Mouse (Mus musculus): Measurements from ENCODE around the gene Oog4. TPM values are rescaled to one million over a fixed set of nuclear protein-coding genes. Genes with fewer than 3 reads are reported as not detected.

The Oog4 gene
- polyA plus RNA-seq, 1 experiment from 2014 or later = not detected

Other genes with a start within 250 kb of the Oog4 start
- gene Prdm2, start 237.3 kb downstream of the Oog4 start, polyA plus RNA-seq (2014; fragmentation: Nextera tagmentation; extraction: Ambion mirVana) = 11.5 and 11.6 TPM in 2 replicates
- gene Pdpn, start 150.8 kb downstream of the Oog4 start, polyA plus RNA-seq (2014; fragmentation: Nextera tagmentation; extraction: Ambion mirVana) = 67.1 and 70.2 TPM in 2 replicates
- 2.2 and 2.3 TPM in 2 replicates for gene Lrrc38, start 100.6 kb downstream of the Oog4 start, polyA plus RNA-seq (2014; fragmentation: Nextera tagmentation; extraction: Ambion mirVana)
- gene Pramel1, start 55.9 kb downstream of the Oog4 start, polyA plus RNA-seq (2014; fragmentation: Nextera tagmentation; extraction: Ambion mirVana) = not detected in 2 replicates
- 8.8 and 12.1 TPM in 2 replicates for gene Pramef8, start 37.9 kb downstream of the Oog4 start, polyA plus RNA-seq (2014; fragmentation: Nextera tagmentation; extraction: Ambion mirVana)
- gene Gm13043, start 61.0 kb upstream of the Oog4 start, polyA plus RNA-seq (2014; fragmentation: Nextera tagmentation; extraction: Ambion mirVana) = not detected in 2 replicates
- not detected in 2 replicates for gene Gm13040, start 85.6 kb upstream of the Oog4 start, polyA plus RNA-seq (2014; fragmentation: Nextera tagmentation; extraction: Ambion mirVana)
- gene BC080695, start 101.4 kb upstream of the Oog4 start, polyA plus RNA-seq (2014; fragmentation: Nextera tagmentation; extraction: Ambion mirVana) = not detected in 2 replicates
- not detected in 2 replicates for gene Gm13057, start 101.4 kb upstream of the Oog4 start, polyA plus RNA-seq (2014; fragmentation: Nextera tagmentation; extraction: Ambion mirVana)
- gene Gm13083, start 164.7 kb upstream of the Oog4 start, polyA plus RNA-seq (2014; fragmentation: Nextera tagmentation; extraction: Ambion mirVana) = not detected in 2 replicates
- gene Gm13088, start 206.9 kb upstream of the Oog4 start, polyA plus RNA-seq (2014; fragmentation: Nextera tagmentation; extraction: Ambion mirVana) = not detected in 2 replicates

All from embryonic facial prominence, embryonic 14.5 days (tissue).